Mouse (Mus musculus): Measurements from ENCODE around the gene Adipor2. TPM values are rescaled to one million over a fixed set of nuclear protein-coding genes. Genes with fewer than 3 reads are reported as not detected.

The Adipor2 gene
- total RNA-seq, 2 experiments from 2014 or later: 38.4 to 41.3 TPM

DNA sequence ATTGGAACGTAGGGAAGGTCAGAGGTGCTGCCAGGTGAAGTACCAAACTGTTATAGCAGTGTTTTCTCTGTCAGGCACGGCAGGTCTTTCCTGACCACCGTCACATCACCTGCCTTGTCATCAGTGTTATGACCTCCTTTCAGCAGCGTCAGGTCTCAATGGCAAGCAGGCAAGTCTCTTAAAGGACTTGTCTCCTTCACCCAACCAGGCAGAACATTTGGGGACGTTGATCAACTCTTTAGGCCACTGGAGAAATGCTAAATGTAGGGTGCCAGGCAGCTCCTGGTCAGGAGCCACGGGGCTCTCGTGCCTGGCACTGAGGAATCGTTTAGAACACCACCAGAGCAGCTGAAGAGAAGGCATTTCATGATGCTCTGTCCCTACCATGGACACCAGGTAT lies 65.8 kb downstream of the Adipor2 start:
- no peak for DNase-seq (ENCODE audit: low spot score in 2 of 2)

DNA sequence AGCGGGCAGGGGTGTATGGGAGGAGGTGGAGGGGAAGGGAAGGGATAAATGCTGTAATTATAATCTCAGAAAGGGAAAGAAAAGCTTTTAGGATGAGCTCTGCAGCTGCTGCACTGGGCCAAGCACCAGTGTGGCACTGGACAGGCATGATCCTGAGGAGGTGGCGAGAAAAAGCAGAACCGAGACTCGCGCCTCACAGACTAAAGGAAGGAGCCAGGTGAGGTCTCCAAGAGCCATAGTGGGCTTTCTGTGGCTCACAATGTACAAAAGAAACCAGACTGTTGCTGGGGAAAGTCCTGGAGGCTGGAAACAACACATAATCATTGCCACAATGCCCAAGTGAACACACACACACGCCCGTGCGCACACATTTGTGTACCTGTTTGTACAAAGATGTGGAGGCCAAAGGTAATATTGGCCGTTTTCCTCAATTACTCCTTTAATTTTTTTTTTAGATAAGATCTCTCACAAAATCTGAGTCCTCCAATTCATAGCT lies 66.8 kb downstream of the Adipor2 start:
- no peak for DNase-seq (ENCODE audit: low spot score in 2 of 2)

DNA sequence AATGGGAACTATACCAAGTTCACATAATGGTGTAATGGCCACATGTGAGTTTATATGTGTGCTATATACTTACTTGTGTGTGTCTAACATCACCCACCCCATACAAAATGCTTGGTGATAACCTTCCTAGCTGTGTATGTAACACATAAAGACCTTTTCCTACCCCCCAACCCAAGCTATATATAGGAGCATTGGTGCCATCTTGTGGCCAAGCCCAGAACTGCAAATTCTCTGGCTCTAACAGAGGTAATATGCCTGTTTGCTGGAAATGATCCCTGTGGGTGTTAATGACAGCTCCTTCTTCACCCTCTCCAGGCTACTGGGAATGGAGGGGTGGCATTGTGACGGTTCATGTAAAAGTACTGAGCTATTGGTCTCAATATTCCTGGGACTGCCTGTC lies 69.3 kb downstream of the Adipor2 start:
- DNase-seq (ENCODE audit: low spot score in 2 of 2): peak; percentile 94 to 96

DNA sequence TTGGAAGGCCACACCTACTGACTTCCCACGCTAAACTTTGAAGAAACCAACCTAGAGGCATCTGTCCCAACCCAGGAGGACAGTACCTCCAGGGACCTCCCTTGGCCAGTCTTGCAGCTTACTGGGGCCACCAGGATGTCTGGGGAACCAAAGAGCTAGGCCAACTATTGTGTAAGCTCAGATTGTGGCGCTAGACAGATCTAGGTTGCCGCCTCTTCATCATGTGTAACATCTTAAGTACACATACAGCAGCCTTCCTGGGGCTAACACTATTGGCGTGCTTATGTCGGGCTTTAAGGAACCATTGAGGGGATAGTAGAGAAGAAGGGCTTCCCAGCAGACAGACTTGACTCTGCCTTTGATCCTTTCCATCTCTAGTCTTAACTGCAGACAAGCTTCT lies 69.7 kb downstream of the Adipor2 start:
- DNase-seq (ENCODE audit: low spot score in 2 of 2): no peak

DNA sequence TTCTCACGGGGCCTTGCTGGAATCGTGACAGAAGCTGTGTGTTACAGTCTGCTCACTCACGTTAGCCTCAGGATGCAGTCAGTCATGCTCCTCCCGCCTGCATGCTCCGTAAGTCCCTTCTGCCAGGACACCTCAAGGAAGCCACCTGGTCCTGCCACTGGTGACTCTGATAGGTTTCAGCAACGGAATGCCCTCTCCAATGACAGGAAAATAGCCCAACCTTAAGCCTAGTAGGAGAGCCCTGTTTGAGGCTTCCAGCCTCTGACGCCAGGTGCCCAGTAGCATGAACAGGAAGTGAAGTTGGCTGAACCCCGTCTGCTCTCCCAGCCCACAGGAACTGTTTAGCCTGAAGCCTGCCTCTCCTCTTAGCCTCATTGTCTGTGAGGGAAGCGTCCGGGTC lies 71.2 kb downstream of the Adipor2 start:
- no peak for DNase-seq (ENCODE audit: low spot score in 2 of 2)

DNA sequence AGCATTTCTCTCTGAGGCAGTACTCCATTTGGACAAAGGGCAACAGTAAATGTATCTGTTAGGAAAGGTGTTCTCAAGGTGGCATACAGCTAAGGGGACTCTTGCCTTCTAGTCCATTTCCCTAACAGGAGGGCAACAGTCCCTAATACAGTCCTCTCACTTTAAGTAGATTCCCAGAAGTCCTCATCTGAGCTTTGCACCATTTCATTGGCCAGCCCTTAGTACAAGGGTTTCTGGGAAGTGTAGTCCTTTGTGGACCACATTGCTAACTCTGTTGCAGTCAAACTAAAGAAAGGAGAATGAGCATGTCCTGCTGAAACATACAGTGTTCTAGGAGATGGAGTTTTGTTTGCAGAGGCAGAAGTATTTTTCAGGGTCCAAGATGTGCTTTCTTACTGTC lies 76.1 kb downstream of the Adipor2 start:
- DNase-seq (ENCODE audit: low spot score in 2 of 2): peak in 1 of 2 experiments; percentile 45

DNA sequence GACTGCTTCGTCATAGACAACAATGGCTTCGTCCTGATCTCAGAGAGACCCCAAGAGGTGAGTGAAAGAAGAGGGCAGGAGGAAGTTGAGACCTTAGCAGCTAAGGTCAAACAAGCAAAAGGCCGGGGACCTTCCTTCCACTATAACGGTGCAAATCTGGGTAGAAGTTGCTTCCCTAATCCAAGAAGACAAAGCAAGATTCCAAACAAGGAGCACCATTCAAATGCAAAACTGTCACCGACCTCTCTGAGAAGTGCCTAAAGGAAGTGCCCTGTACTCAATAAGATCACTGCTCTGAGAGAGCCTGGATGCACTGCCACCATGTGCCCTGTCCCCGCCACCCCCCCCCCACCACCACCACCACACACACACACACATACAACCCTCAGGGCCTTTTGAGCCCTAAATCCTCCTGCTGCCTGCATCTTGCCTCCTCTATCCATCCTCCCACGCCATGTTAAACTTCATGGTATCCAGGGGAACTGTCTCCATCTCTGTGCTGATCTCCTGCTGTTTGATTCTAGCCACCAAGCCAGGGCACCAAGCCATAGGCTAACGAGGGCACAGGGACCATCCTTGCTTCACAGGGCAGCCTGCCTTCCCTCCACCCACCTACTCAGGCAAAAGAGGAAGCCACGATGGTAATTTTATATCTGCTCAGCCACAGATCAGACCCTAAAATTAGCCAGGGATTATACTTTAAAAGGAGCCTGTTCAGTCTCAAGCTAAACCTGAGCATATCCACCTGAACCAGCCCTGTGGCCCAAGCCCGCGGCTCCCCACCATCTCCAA lies 79.2 kb downstream of the Adipor2 start:
- DNase-seq (ENCODE audit: low spot score in 2 of 2): no peak

DNA sequence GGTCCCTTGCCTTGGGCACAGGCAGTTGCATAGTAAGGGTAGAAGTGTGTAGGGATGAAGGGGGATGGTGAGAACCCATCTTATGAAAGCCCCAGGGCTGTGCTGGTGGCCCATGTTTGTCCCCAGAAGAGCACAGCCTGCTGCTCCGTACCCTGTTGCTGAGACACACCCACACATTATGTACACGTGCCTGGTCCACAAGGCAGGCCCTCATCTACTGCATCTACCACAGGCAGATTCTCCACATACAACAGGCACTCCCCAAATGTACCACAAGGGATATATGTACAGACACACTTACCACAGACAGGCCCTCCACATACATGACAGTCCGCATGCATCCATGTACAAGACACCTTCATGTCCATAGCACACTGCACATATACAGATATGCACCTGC lies 80.2 kb downstream of the Adipor2 start:
- no peak for DNase-seq (ENCODE audit: low spot score in 2 of 2)

DNA sequence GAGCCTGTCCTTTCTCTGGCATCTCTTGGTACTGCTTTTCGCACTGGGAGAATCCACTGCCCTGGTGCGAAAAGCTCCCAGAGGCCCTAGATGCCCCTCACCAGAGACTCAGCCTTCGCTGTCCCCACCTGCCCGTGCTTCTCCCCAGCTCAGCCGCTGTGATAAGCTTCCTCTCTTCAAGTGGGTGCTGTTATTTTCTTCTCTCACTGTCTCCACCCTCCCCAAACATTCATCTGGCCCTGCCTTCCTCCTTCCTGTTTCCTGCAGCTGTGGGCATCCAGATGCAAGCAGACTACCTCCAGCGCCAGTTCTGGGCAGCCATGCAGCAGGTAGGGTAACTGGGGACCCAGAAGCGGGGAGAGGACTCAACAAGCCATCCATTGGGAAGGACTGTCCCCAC lies 81.4 kb downstream of the Adipor2 start:
- DNase-seq (ENCODE audit: low spot score in 2 of 2): no peak

DNA sequence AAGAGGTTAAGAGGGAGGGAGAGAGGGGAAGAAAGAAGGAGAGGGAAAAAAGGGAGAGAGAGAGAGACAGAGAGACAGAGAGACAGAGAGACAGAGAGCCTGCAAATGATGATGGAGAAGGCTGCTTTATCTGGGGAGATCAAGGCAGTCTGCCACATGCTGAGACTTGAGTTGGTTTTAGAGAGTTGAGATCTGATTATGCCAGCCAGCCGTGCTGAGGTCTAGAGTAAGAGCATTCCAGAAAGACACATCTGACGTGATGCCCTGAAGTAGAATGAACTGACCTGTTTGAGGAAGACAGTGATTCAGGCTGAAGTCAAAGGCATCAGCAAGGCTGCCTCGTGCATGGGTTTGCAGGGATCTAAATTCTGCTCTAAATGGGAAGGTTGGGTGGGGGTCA lies 83.7 kb downstream of the Adipor2 start:
- DNase-seq (ENCODE audit: low spot score in 2 of 2): no peak

DNA sequence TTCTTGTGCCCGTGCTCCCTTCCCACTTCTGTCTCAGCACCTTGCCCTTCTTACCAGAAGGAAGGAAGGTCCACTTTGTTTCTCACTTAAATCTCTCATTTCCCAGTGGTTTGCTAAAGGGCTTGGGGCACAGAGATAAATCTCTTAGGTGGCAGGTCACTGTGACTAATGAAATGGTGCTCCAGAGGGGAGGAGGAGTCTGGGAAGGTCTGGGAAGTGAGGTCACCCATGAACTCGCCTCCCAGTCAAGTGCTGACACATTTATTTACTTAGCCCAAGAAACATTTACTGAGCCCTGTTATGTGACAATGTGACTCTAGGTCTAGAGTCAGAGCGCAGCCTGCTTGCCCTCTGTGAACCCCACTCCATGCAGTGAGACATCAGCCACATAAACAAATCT lies 84.3 kb downstream of the Adipor2 start:
- DNase-seq (ENCODE audit: low spot score in 2 of 2): no peak

DNA sequence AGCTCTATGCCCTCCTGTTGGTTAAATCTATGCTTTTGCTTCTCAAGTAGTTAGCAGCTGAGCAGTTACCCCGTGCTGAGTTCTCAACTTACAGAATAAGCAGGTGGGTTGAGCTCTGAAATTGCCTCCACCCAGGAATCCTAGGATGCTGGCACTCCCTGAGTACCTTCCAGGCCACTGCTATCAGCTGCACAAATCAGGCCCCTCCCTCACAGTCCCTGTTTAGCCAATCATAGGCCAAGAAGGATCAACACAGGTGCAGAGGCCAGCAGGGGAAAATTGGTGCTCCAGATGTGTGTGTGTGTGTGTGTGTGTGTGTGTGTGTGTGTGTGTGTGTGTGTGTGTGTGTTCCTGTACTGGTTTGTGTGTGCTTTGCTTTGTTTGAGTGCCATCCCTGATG lies 85.4 kb downstream of the Adipor2 start:
- DNase-seq (ENCODE audit: low spot score in 2 of 2): no peak

DNA sequence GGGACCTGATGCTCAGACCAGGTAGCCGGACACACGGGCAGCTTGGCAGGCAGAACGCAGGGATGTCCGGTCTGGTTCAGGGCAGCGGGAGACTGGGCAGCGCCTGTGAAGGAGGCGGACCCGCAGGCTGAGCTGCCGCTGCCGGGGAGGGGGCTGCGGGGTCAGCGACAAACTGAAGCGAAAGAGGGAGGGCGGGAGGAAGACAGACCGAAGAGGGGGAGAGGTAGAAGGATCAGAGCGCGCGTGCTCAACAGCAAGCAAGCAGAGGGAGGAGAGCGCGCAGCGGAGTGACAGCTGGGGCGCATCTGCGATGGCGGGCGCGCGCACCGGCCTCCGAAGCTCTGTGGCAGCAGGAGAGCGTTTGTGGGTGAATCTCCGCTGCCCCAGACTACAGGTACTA lies 87.0 kb downstream of the Adipor2 start, which contains the start of gene Lrtm2:
Gene Lrtm2 (minus strand): TSS at position 261 of the 400 bp plus-strand sequence.
- DNase-seq (ENCODE audit: low spot score in 2 of 2): peak; percentile 58 to 68

DNA sequence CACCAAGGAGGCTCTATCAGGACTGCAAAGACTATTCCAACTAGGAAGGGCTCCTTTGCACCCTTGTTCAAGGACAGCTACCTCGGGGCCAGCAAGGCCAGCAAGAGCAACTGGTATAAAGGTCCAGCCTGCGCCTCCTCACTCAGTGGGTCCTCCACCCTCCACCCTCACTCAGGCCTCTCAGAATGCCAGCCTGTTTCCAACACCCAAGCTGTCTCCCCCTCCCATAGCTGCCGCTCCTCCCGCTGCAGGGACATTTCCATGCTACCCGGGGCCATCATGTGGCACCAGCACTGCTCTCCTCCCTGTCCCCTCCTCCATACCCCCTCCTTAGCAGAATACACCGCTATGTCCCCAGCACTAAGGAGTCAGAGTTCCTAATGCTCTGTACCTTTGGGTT lies 87.6 kb downstream of the Adipor2 start:
- DNase-seq (ENCODE audit: low spot score in 2 of 2): peak; percentile 40 to 51

DNA sequence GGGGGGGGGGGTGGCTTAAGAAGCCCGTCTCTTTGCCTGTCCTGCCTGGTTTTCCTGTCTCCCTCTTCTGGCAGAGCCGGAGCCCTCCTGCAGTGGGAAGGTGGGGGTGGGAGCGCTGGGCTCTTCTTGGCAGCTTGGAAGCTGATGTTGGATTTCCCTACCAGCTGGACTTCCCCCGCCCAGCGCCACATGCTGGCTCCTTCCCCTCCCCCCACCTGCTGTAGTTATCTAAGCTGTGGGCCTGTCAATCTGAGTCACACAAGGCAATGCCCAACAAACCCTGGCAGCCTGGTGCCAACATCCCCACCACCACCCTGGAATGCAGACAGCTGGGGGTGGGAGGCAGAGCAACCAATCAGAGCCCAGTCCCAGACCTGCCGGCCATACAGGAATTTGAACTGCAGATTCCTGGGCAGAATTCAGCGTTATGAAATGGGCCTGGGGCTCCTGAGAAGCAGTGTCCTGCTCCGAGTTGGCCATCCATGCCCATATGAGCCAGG lies 88.2 kb downstream of the Adipor2 start:
- peak; percentile 78 to 85 for DNase-seq (ENCODE audit: low spot score in 2 of 2)

DNA sequence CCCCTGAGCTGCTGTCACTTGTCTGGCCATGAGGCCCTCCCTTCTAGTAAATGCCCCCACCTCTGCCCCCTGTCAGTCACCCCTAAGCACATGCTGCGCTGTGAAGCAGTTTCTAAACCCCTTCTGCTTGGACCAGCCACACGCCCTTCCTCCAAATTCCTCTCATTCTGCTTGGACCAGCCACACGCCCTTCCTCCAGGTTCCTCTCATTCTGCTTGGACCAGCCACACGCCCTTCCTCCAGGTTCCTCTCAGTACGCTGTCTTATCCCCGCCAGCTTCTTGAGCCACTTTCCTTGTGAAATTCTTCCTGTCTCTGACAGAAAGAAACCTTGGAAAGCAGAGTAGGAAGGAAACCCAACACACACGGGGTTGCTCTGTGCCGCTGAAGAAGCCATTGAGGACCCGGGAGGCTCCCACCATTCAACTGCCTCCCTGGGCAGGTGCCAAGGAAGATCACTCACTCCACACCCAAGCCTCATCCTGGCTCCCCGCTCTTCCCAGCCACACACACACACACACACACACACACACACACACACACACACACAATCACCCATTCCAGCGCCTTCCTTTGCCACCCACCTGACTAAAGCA lies 88.9 kb downstream of the Adipor2 start:
- peak; percentile 53 to 54 for DNase-seq (ENCODE audit: low spot score in 2 of 2)

DNA sequence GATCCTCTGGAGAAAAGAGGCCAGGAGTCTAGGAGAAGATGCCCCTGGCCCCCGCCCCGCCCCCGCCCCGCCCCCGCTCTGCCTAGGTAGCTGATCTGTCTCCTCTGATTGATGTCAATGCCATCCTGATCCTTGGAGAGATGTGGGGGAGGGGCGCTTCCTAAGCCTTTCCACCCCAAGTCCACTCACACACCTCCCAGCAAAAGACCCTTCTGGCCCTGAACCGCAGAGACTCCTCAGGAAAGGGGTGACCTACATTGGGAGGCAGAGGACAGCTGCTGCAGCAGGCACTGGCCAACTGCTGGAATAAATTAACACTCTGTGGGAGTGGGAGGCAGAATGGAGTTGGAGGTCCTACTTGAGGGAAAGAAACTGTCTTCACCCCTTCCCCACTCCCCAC lies 91.0 kb downstream of the Adipor2 start:
- no peak for DNase-seq (ENCODE audit: low spot score in 2 of 2)

DNA sequence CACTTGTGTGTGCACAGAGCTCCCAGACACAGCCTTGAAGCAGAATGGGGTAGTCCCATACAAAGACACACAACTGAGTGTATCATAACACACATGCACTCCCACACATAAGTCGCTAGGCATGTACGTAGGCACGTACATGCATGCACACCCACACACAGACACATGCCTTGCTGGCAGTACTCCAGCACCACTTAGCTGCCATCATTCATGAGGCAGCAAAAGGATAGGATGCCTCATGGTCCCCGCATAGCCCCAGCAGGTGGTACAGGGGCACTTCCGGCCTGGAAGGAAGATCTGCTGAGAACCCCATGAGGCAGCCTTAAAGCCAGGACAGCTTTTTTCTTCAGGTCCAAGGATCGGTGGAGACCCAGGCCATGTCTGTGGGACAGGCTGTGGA lies 91.5 kb downstream of the Adipor2 start:
- no peak for DNase-seq (ENCODE audit: low spot score in 2 of 2)

DNA sequence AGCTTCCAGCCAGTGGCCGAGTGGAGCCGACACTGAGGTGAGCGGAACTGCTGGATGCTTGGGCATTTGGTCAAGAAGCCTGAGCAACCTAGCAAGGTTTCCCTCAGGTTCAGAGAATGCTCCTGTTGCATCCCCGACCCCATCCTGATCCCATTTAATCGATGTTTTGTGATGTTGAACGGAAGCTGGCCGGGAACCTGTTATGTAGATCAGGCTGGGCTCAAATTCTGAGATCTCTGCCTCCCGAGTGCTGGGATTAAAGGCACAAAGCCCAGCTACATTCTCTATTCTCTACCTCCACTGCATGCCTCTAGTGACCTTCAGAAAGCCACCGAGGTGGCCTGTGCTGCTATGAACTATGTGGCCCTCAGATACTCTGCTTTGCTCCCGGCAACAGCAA lies 92.7 kb downstream of the Adipor2 start:
- DNase-seq (ENCODE audit: low spot score in 2 of 2): no peak

DNA sequence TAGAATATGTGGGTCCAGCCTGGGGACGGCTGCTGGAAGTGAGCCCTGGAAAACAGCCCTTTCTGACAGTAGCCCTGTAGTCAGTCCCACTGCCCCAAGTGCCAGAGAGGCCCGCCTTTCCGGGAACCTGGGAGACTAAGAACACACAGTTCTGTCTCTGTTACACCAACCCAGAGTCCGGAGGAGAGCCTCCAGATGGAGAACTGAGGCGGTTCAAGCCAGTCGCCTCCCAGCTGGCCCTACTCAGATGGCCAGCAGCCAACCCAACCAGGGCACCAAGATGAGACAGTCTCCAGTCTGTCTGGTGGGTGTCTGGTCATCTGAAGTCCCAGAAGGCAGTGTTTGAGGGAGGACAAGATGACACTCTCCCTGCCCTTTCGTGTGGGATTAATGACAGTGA lies 95.8 kb downstream of the Adipor2 start:
- DNase-seq (ENCODE audit: low spot score in 2 of 2): peak; percentile 50 to 62

DNA sequence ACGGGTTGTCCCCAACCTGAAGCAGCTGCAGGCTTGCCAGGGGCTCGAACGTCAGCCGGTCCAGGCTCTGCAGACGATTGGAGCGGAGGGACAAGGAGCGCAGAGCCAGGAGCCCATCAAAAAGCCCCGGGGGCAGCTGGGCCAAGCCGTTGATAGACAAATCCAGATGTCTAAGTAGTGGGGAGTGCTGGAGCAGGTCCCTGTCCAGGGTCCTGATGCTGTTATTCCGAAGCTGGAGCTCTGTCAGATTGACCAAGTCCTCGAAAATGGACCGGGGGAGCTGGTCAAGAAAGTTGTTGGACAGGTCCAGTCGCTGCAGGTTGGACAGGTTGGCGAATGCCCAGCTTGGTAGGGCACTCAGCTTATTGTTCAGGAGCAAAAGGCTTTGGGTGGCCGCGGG lies 97.0 kb downstream of the Adipor2 start:
- peak in 1 of 2 experiments; percentile 12 for DNase-seq (ENCODE audit: low spot score in 2 of 2)

DNA sequence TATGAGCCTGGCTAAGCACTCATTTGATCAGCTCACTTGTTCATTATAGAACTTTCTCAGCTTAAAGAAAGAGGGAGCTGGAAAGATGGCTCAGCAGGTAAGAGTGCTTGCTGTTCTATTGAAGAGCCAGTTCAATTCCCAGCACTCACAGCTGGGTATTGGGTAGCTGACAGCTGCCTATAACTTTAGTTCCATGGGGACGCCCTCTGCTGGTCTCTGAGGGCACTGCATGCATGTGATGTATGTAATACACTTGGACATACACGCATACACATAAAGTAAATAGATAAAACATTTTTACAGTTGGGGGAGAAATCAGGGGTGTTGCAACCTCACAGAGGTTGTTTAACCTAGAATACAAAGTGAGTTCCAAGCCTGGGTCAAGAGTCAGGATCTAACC lies 98.1 kb downstream of the Adipor2 start:
- no peak for DNase-seq (ENCODE audit: low spot score in 2 of 2)

DNA sequence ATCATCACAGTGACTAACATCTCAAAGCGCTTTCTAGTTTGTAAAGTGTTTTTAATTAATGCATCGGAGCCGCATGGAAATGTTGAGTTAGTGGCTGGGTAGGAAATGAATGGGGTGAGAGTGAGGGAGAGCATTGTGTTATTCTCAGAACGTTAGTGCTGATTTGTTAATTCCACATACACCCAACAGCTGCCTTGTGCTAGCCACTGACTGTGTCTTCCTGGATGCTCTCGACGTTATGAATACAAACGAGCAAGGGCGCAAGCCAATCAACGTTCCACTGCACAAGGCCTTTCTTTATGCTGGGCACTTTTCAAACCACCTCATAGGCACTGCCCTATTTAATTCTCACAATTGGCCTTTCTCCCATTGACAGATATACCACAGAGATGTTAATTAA lies 98.8 kb downstream of the Adipor2 start:
- DNase-seq (ENCODE audit: low spot score in 2 of 2): no peak

Measured in layer of hippocampus, postnatal 10 days (tissue).